Mouse (Mus musculus) kidney, postnatal 0 days (tissue): Measurements from ENCODE around the gene Narfl. TPM values are rescaled to one million over a fixed set of nuclear protein-coding genes. Genes with fewer than 3 reads are reported as not detected.

ENCODE experiments used
- ATAC-seq: fragments of 200-750 bp; cut with Nextera tagmentation; replicated peaks from 2 replicates; pipeline ENCODE4 v1.8.0; 2017; ENCODE audit warnings: low read depth, moderate number of reproducible peaks, moderate TSS enrichment, moderate library complexity; ENCODE audit not compliant: low FRiP score
- DNase-seq: peaks from one replicate; pipeline ENCODE4 v3.0.0-alpha.2; 2016; ENCODE audit warnings: low spot score
- H3K27ac ChIP-seq: fragments of 300-500 bp; sonication (generic); 2 replicates; pipeline ENCODE4 v1.5.1; 2014; ENCODE audit warnings: mild to moderate bottlenecking
- H3K27me3 ChIP-seq: fragments of 300-500 bp; sonication (generic); 2 replicates; pipeline ENCODE4 v1.6.1; 2014; ENCODE audit warnings: low read length, mixed read lengths; ENCODE audit not compliant: insufficient read depth
- H3K36me3 ChIP-seq: fragments of 300-500 bp; sonication (generic); 2 replicates; pipeline ENCODE4 v1.6.1; 2014; ENCODE audit warnings: low read length, mixed read lengths; ENCODE audit not compliant: insufficient read depth
- H3K4me1 ChIP-seq: fragments of 300-500 bp; sonication (generic); replicated peaks from 2 replicates; pipeline ENCODE4 v1.6.1; 2014; ENCODE audit warnings: antibody characterized with exemption, low read length, mixed read lengths; ENCODE audit not compliant: insufficient read depth
- H3K4me2 ChIP-seq: fragments of 300-500 bp; sonication (generic); 2 replicates; pipeline ENCODE4 v1.6.1; 2014; ENCODE audit warnings: mild to moderate bottlenecking, low read length, moderate library complexity, mixed read lengths
- H3K4me3 ChIP-seq: fragments of 300-500 bp; sonication (generic); replicated peaks from 2 replicates; pipeline ENCODE4 v1.5.1; 2014; ENCODE audit warnings: low read depth, low read length
- H3K9ac ChIP-seq: fragments of 300-500 bp; sonication (generic); 2 replicates; pipeline ENCODE4 v1.6.1; 2014; ENCODE audit warnings: low read depth, low read length
- H3K9me3 ChIP-seq: fragments of 300-500 bp; sonication (generic); replicated peaks from 2 replicates; pipeline ENCODE4 v1.6.1; 2016; ENCODE audit warnings: low read length, inconsistent platforms, mixed read lengths
- CTCF ChIP-seq: IDR thresholded peaks from 2 replicates; pipeline ENCODE4 v1.5.1; 2016; ENCODE audit warnings: antibody characterized with exemption, low read depth, mild to moderate bottlenecking, moderate library complexity
- WGBS: fragments of 180-500 bp; shearing (Covaris S2); extraction: QIAGEN DNeasy Blood & Tissue Kit; methylation state at CpG from one replicate; pipeline ENCODE4 v1.1.7; 2014; 5-methylcytosine and 5-hydroxymethylcytosine counted together
- polyA plus RNA-seq: library from polyadenylated mRNA; unstranded; fragments of >200 nt; fragmentation: Nextera tagmentation; extraction: Ambion mirVana; gene quantifications from 2 replicates; pipeline ENCODE4 v1.2.1, GENCODE M21; 2015

Narfl gene
- polyA plus RNA-seq, 1 experiment from 2014 or later = 34.5 TPM

DNA sequence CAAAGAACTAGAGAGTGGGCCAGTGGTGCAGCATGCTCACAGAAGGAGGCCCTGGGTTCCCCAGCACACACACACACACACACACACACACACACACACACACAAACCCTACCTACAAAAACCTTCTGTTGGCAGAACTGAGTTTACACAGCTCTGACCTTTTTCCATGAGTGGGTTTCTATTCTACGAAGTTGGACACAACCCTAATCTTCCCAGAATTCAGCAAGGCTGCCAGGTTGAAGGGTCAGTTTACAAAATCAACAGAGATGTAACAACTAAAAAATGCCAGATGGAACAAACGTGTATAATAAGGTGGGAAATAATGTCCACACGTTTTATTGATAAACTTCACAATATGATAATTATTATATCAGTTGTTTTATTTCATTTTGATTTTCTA is 15.9 kb upstream of the Narfl start:
- no peaks in the 10 kb centered on the region for H3K9me3 ChIP-seq
- H3K4me1 ChIP-seq = no peaks in the 10 kb centered on the region
- no peak overlapping the region for H3K9ac ChIP-seq
- TF ChIP-seq CTCF = no peak
- no peak overlapping the region for H3K4me3 ChIP-seq
- H3K27ac ChIP-seq = no peak overlapping the region
- H3K36me3 ChIP-seq = no peaks in the 10 kb centered on the region
- DNase-seq = no peak
- no peak overlapping the region for H3K4me2 ChIP-seq
- no peaks in the 10 kb centered on the region for H3K27me3 ChIP-seq
- ATAC-seq = no peak
- WGBS = 53% methylated on average over 3 of the region's 3 CpGs

- WGBS = 62% methylated on average over 8 of the region's 8 CpGs
- no peaks in the 10 kb centered on the region for H3K4me1 ChIP-seq
- no peak for TF ChIP-seq CTCF
- no peak overlapping the region for H3K9ac ChIP-seq
- no peak overlapping the region for H3K27ac ChIP-seq
- H3K27me3 ChIP-seq = no peaks in the 10 kb centered on the region
- H3K9me3 ChIP-seq = no peaks in the 10 kb centered on the region
- no peak for ATAC-seq
- no peak overlapping the region for H3K4me2 ChIP-seq
- H3K4me3 ChIP-seq = no peak overlapping the region
- no peaks in the 10 kb centered on the region for H3K36me3 ChIP-seq
- DNase-seq = no peak
Measured at GRCm38 (mm10) chr17:25760148-25760547, 13.4 kb upstream of the Narfl start.

- Histone ChIP-seq H3K36me3 (no peaks in the 10 kb centered on the region), H3K27ac (no peak overlapping the region), H3K27me3 (no peaks in the 10 kb centered on the region), H3K9ac (no peak overlapping the region), H3K4me2 (no peak overlapping the region), H3K4me3 (no peak overlapping the region), H3K9me3 (no peaks in the 10 kb centered on the region), H3K4me1 (no peaks in the 10 kb centered on the region)
- no peak for TF ChIP-seq CTCF
- DNase-seq (no peak), ATAC-seq (no peak)
- WGBS = 55% methylated on average over 4 of the region's 4 CpGs
Measured at GRCm38 (mm10) chr17:25761561-25761970, 12.0 kb upstream of the Narfl start.

DNA sequence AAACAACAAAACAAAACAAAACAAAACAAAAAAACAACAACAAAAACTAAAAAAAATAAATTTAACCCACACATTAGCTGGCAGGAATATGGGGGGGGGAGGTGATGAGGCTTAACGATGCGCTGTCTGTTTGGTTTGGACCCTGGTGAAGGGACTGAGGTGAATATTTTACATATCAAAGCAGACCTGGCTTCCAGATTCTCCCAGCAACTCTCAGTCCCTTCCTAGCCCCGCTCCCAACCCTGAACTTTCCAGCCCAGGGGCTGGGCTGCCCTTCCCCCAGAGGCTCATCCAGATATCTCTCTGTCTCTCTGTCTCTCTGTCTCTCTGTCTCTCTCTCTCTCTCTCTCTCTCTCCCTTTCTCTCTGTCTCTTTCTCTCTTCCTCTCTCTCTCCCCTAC is 11.0 kb upstream of the Narfl start:
- no peaks in the 10 kb centered on the region for H3K4me1 ChIP-seq
- no peaks in the 10 kb centered on the region for H3K9me3 ChIP-seq
- H3K36me3 ChIP-seq = no peaks in the 10 kb centered on the region
- H3K9ac ChIP-seq = no peak overlapping the region
- no peak overlapping the region for H3K27ac ChIP-seq
- H3K27me3 ChIP-seq = no peaks in the 10 kb centered on the region
- H3K4me2 ChIP-seq = no peak overlapping the region
- no peak overlapping the region for H3K4me3 ChIP-seq
- no peak for TF ChIP-seq CTCF
- no peak for DNase-seq
- WGBS = 48% methylated on average over 3 of the region's 3 CpGs
- no peak for ATAC-seq

- ATAC-seq = no peak
- H3K4me1 ChIP-seq = no peaks in the 10 kb centered on the region
- no peaks in the 10 kb centered on the region for H3K27me3 ChIP-seq
- no peak overlapping the region for H3K9ac ChIP-seq
- WGBS = 46% methylated on average over 5 of the region's 5 CpGs
- H3K4me3 ChIP-seq = no peak overlapping the region
- no peaks in the 10 kb centered on the region for H3K9me3 ChIP-seq
- H3K36me3 ChIP-seq = no peaks in the 10 kb centered on the region
- DNase-seq = no peak
- H3K27ac ChIP-seq = no peak overlapping the region
- TF ChIP-seq CTCF = no peak
- no peak overlapping the region for H3K4me2 ChIP-seq
Measured at GRCm38 (mm10) chr17:25765886-25766285, 7.7 kb upstream of the Narfl start.

GRCm38 (mm10) chr17:25769331-25769730 is 4.2 kb upstream of the Narfl start:
- Histone ChIP-seq H3K4me1 (peaks cover 3% of the 10 kb centered on the region; the same call in 1 of the 2 replicates), H3K9me3 (no peaks in the 10 kb centered on the region), H3K36me3 (no peaks in the 10 kb centered on the region), H3K4me3 (no peak overlapping the region), H3K27me3 (no peaks in the 10 kb centered on the region), H3K4me2 (no peak overlapping the region), H3K9ac (no peak overlapping the region), H3K27ac (no peak overlapping the region)
- 53% methylated on average over 9 of the region's 9 CpGs for WGBS
- TF ChIP-seq CTCF = no peak
- ATAC-seq (no peak), DNase-seq (no peak)
